Mouse (Mus musculus): ENCODE measurements around the gene Ssxb2.
"Not testable (repeated sequence)": the region's sequence is repeated elsewhere in the genome, so short reads cannot be mapped to it uniquely, and the experiment has no call there.

Ssxb2 gene

DNA sequence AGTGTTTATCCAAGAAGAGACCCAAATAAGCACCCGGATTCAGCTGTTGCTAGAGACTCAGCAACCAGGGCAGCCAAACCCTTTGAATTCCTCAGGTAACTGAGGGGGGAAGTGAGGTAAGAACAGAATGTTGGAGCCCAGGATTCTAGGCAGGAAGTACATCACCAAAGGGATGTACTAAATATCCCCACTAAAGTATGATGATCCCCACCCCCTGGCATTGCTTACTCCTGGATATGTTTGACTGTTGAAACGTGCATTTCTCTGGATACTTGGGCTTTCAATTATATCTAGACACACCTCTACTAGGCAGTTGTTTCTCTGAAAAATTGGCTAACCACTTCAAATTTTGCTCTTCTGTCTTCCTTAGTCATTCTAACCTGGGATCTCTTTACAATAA lies at the start of gene Ssxb2:
Gene Ssxb2 (minus strand): TSS at position 101 of the 400 bp plus-strand sequence.
- DNase-seq (ENCODE audit: extremely low spot score, low spot score): not testable (repeated sequence)

- DNase-seq (ENCODE audit: extremely low spot score, low spot score): not testable (repeated sequence)
Observed at GRCm38 (mm10) chrX:8413005-8413404, 48.5 kb downstream of the Ssxb2 start, which contains the start of gene Ssxb1. TSS of gene Ssxb1 (plus strand) at chrX:8413305.

Measured in neural tube, embryonic 10.5 days (tissue).